Mouse (Mus musculus) erythroblast, embryonic 14.5 days (primary cell): Measurements from ENCODE around the gene Gkap1.

Experiments used
- GATA1 ChIP-seq: IDR thresholded peaks from 2 replicates; pipeline ENCODE4 v1.6.1; 2012; ENCODE audit warnings: low read length, inconsistent platforms, mixed read lengths
- TAL1 ChIP-seq: IDR thresholded peaks from 3 replicates; pipeline ENCODE4 v1.6.1; 2012; ENCODE audit warnings: low read length, inconsistent platforms, mixed read lengths

DNA sequence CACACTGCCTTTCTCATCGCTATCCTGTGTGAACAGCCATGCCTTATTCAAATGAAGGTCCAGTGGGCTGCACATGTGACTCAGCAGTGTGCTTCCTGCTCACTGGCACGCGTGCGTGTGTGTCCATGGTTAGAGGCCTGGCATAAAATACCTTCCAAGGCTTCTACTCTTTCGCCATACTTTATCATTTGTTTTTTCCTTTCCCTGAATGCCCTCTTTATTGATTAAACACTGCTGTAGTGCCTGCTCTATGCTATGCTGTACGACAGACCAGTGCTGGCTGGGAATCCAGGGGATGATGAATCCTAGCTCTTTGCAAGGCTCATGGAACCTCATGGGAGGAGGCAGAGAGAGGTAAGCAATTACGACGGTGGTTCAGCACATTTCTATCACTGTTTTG, 43.4 kb downstream of the Gkap1 start:
- TF ChIP-seq GATA1 (no peak), TAL1 (no peak)
